Mouse (Mus musculus): ENCODE data around the gene Sec14l3. TPM values are rescaled to one million over a fixed set of nuclear protein-coding genes. Genes with fewer than 3 reads are reported as not detected.

Gene Sec14l3
- total and polyA plus RNA-seq, 3 experiments = not detected

DNA sequence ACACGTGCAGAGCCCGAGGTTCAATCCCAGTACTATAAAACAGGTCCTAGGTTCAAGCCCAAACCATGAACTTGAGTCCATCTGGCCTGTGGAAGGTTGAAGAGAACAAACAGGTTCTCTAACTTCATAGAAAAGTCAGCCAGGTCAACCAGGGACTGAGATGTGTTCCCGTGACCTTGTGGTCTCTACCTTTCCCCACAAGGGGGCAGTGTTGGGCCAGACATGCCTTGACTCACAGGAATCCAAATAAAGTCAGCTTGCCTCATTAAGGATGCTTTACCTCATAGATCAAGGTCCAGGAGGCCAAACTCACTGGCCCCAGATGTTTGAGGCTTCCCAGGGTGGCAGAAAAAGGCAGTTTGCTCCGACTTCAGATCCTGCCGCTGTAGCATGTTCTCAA, 11.1 kb upstream of the Sec14l3 start:
- Histone ChIP-seq H3K79me2 (ENCODE audit: control insufficient read depth, insufficient read depth, low read length, poor library complexity) (no peaks in the 10 kb centered on the region), H3K9me3 (replicated peaks; ENCODE audit: insufficient read depth, low read length) (no peaks in the 10 kb centered on the region), H3K4me3 (ENCODE audit: control insufficient read depth in 1 of 2, insufficient read depth in 1 of 2, low read depth in 2 of 2, low read length in 2 of 2) (no peak overlapping the region), H3K27me3 (ENCODE audit: control insufficient read depth in 1 of 2, insufficient read depth in 2 of 2, low read length in 2 of 2) (peaks cover 12 to 15% of the 10 kb centered on the region in 2 experiments), H3K4me1 (ENCODE audit: control insufficient read depth in 1 of 2, insufficient read depth in 2 of 2, low read length in 2 of 2) (no peaks in the 10 kb centered on the region), H3K9ac (ENCODE audit: control insufficient read depth, low read depth, low read length, poor library complexity, severe bottlenecking) (no peak overlapping the region), H3K27ac (ENCODE audit: control insufficient read depth, low read depth, low read length) (no peak overlapping the region), H3K36me3 (ENCODE audit: control insufficient read depth in 1 of 2, insufficient read depth in 2 of 2, low read length in 2 of 2) (no peaks in the 10 kb centered on the region)
- DNase-seq (ENCODE audit: low read depth, low spot score) = peak; percentile 84
- TF ChIP-seq RAD21 (IDR thresholded peaks at IDR 0.05; ENCODE audit: low read depth, low read length) (peak; percentile 96), USF2 (IDR thresholded peaks at IDR 0.05; ENCODE audit: borderline replicate concordance in 1 of 2, insufficient read depth in 1 of 2, low read depth in 1 of 2, low read length in 2 of 2) (no peak), NRF1 (IDR thresholded peaks at IDR 0.05; ENCODE audit: insufficient read depth, low read depth, low read length, poor library complexity, severe bottlenecking) (no peak), CHD2 (IDR thresholded peaks at IDR 0.05; ENCODE audit: low read length) (no peak), TAL1 (IDR thresholded peaks at IDR 0.05; ENCODE audit: low read length) (no peak), POLR2AphosphoS5 (IDR thresholded peaks at IDR 0.05; ENCODE audit: borderline replicate concordance, low read depth, low read length) (no peak), SMC3 (IDR thresholded peaks at IDR 0.05; ENCODE audit: low read depth, low read length) (peak; percentile 97), MEF2A (IDR thresholded peaks at IDR 0.05; ENCODE audit: extremely low read depth, insufficient replicate concordance, low read depth, low read length, poor library complexity, severe bottlenecking) (no peak), USF1 (IDR thresholded peaks at IDR 0.05; ENCODE audit: low read depth, low read length) (peak; percentile 69), MYC (IDR thresholded peaks at IDR 0.05; ENCODE audit: low read depth, low read length) (no peak), JUND (IDR thresholded peaks at IDR 0.05; ENCODE audit: low read depth, low read length) (no peak), EP300 (IDR thresholded peaks at IDR 0.05; ENCODE audit: low read depth in 1 of 2, low read length in 2 of 2) (no peak), TBP (IDR thresholded peaks at IDR 0.05; ENCODE audit: low read depth, low read length) (no peak), MAX (IDR thresholded peaks at IDR 0.05; ENCODE audit: low read length) (no peak), HCFC1 (IDR thresholded peaks at IDR 0.05; ENCODE audit: low read depth, low read length) (no peak), ZMIZ1 (IDR thresholded peaks at IDR 0.05; ENCODE audit: low read depth, low read length) (no peak), ELF1 (IDR thresholded peaks at IDR 0.05; ENCODE audit: low read depth, low read length) (no peak), UBTF (IDR thresholded peaks at IDR 0.05; ENCODE audit: borderline replicate concordance, insufficient read depth, low read depth, low read length) (no peak), GATA1 (IDR thresholded peaks at IDR 0.05; ENCODE audit: low read depth, low read length) (no peak), POLR2AphosphoS2 (IDR thresholded peaks at IDR 0.05; ENCODE audit: low read length) (no peak), ETS1 (IDR thresholded peaks at IDR 0.05; ENCODE audit: low read depth, low read length) (no peak), POLR2A (IDR thresholded peaks at IDR 0.05; ENCODE audit: control insufficient read depth in 1 of 2, insufficient read depth in 1 of 2, low read depth in 1 of 2, low read length in 2 of 2, poor library complexity in 1 of 2) (no peak), NELFE (IDR thresholded peaks at IDR 0.05; ENCODE audit: low read depth, low read length) (no peak), KAT2A (conservative IDR thresholded peaks at IDR 0.05; ENCODE audit: low read depth, low read length) (no peak), E2F4 (IDR thresholded peaks at IDR 0.05; ENCODE audit: borderline replicate concordance, low read depth, low read length) (no peak), ZNF384 (IDR thresholded peaks at IDR 0.05; ENCODE audit: low read depth, low read length) (no peak), SIN3A (IDR thresholded peaks at IDR 0.05; ENCODE audit: low read length) (no peak), CHD1 (IDR thresholded peaks at IDR 0.05; ENCODE audit: low read depth, low read length) (no peak), RCOR1 (IDR thresholded peaks at IDR 0.05; ENCODE audit: low read depth, low read length) (no peak), ZC3H11A (IDR thresholded peaks at IDR 0.05; ENCODE audit: low read depth, low read length) (peak; percentile 91), BHLHE40 (IDR thresholded peaks at IDR 0.05; ENCODE audit: borderline replicate concordance, low read depth, low read length) (no peak), TCF12 (IDR thresholded peaks at IDR 0.05; ENCODE audit: low read depth, low read length) (no peak), ZKSCAN1 (IDR thresholded peaks at IDR 0.05; ENCODE audit: low read depth, low read length) (no peak), MAFK (IDR thresholded peaks at IDR 0.05; ENCODE audit: borderline replicate concordance, low read depth, low read length) (no peak), GABPA (IDR thresholded peaks at IDR 0.05; ENCODE audit: low read depth, low read length) (no peak), MAZ (IDR thresholded peaks at IDR 0.05; ENCODE audit: low read depth, low read length) (no peak), MXI1 (IDR thresholded peaks at IDR 0.05; ENCODE audit: low read depth, low read length) (no peak), CTCF (IDR thresholded peaks at IDR 0.05 in 2 of 3, conservative IDR thresholded peaks at IDR 0.05 in 1 of 3; ENCODE audit: control insufficient read depth in 1 of 3, insufficient read depth in 1 of 3, low read depth in 2 of 3, low read length in 3 of 3, poor library complexity in 1 of 3, severe bottlenecking in 1 of 3) (peak; percentile 95 to 98 (median 95)), MYB (IDR thresholded peaks at IDR 0.05; ENCODE audit: low read depth, low read length) (no peak)
